Mouse (Mus musculus) adrenal gland, postnatal 10 days (tissue): Measurements from ENCODE around the gene Gm7173. TPM values are rescaled to one million over a fixed set of nuclear protein-coding genes. Genes with fewer than 3 reads are reported as not detected.
A peak's percentile ranks its signal among the peaks of the same experiment; 100 is the strongest.

Experiments used
- DNase-seq: peaks from one replicate; pipeline ENCODE4 v3.0.0; 2021; ENCODE audit warnings: mixed read lengths
- long read RNA-seq, 2 experiments: library from polyadenylated mRNA; stranded (forward); transcript quantifications; one replicate each; pipeline ENCODE4 v2.0.0; 2021
- total RNA-seq, 2 experiments: library from RNA; stranded (reverse); gene quantifications; 2 replicates each; pipeline ENCODE4 v1.2.3; 2021

Gene Gm7173
- total RNA-seq: under 1 TPM; 0.33 to 0.45 TPM
- long read RNA-seq, experiment 1: 0 reads
- long read RNA-seq, experiment 2: 0 reads

DNA sequence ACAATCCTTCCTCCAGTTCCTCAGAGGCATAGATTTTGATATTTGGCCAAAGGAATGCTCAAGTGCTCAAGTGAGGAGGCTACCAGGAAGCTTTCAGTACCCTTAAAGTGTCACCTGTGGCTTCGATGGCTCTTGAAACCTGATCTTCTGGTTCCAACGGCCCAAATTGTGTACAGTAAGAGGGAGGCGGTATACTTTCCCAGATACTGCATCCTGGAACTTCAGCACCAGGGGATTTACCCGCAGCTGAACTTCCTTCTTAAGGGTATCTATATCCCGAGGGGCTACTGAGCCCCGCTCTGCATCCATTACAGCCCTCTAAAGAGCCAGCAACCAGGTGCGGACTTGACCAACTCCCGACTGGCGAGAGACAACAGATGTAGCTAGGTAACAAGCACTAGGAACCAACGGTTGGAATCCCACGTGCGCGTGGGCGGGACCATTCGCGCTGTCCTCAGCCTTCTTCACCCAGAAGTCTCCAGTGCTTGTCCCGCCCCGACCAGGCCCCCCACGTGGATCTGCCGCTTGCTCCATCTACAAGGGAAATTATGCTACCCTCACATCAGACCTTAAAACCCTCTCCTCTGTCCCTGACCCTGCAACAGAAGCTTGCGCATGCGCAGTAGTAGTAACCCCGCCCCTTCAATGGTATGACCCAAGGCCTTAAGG lies at the start of gene Gm7173:
Gene Gm7173 (minus strand): TSS at position 309 of the 669 bp plus-strand sequence.
- DNase-seq: peak; percentile 34

DNA sequence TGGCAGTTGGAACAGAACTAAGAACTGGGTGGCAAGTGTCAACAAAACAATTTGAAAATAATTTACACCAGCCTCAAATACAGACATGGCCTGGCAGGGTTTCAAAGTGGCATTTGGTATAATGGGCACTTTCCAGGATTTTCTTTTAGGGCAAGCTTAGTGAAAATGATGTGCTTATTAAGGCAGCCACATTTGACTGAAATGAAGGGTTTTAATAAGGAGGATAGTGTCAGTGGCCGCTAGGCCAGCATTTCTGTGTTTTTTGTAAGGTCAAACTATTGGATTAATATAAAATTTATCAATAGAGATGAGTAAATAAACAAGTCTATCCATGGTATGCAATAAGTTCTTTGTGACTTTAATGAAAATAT lies 546 bp upstream of the Gm7173 start:
- DNase-seq: no peak

DNA sequence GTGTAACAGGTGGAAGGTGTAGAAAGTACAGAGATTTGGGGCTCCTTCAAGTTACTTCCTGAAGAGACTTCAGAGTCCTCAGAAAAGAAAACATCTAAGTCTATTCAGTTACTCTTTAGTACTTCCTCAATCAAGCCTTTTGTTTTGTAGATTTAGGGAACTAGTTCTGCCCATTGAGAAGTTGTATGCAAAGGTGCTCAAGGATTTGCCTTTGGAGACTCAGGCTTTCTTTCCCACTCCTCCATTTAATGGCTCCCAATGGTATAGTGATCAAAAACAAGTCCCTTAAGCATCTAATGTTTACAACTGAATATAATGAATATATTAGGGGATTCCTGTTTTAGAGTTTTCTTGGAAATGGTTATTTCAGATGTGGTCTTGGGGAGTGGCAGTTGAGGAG lies 200.3 kb downstream of the Gm7173 start:
- DNase-seq: no peak

Other genes with a start within 250 kb of the Gm7173 start
- not detected for gene Mageb16, start 154.2 kb upstream of the Gm7173 start, total RNA-seq